Mouse (Mus musculus) layer of hippocampus, postnatal 10 days (tissue): Measurements from ENCODE around the gene Gpd2. TPM values are rescaled to one million over a fixed set of nuclear protein-coding genes. Genes with fewer than 3 reads are reported as not detected.

Experiments
- DNase-seq, 2 experiments: peaks; one replicate each; pipeline ENCODE4 v3.0.0; 2021; ENCODE audit warnings: low spot score in 2 of 2
- long read RNA-seq: library from polyadenylated mRNA; stranded (forward); transcript quantifications from one replicate; pipeline ENCODE4 v2.0.0, GENCODE M21; 2023
- total RNA-seq, 2 experiments: library from RNA; stranded (reverse); gene quantifications; 2 replicates each; pipeline ENCODE4 v1.2.3; 2021

Gene Gpd2
- total RNA-seq, result 100 to 1,000 TPM; 124 to 139 TPM
- long read RNA-seq, full-length matches to known transcripts, result 40 of 57 reads
- long read RNA-seq, partial matches to known transcripts, result 3 of 57 reads
- long read RNA-seq, other reads (novel, unspliced or antisense), result 14 of 57 reads

GRCm38 (mm10) chr2:57237475-57237919 is at the start of gene Gpd2:
Gene Gpd2, plus strand, starts transcription at chr2:57237635.
- peak; percentile 57 to 65 for DNase-seq

- DNase-seq, result no peak
Measured at GRCm38 (mm10) chr2:57188237-57188636, 49.2 kb upstream of the Gpd2 start.

GRCm38 (mm10) chr2:57190884-57191283 is 46.6 kb upstream of the Gpd2 start:
- no peak for DNase-seq

GRCm38 (mm10) chr2:57199046-57199445 is 38.4 kb upstream of the Gpd2 start:
- DNase-seq, result no peak

GRCm38 (mm10) chr2:57208472-57209083 is 28.9 kb upstream of the Gpd2 start:
- DNase-seq, result no peak

- DNase-seq, result no peak
Measured at GRCm38 (mm10) chr2:57211049-57212001, 26.1 kb upstream of the Gpd2 start.

- DNase-seq, result no peak
Measured at GRCm38 (mm10) chr2:57213364-57213763, 24.1 kb upstream of the Gpd2 start.

GRCm38 (mm10) chr2:57223288-57224026 is 14.0 kb upstream of the Gpd2 start:
- DNase-seq, result no peak

GRCm38 (mm10) chr2:57225236-57225635 is 12.2 kb upstream of the Gpd2 start:
- no peak for DNase-seq

GRCm38 (mm10) chr2:57227425-57227824 is 10.0 kb upstream of the Gpd2 start:
- DNase-seq, result no peak

GRCm38 (mm10) chr2:57229647-57230240 is 7.7 kb upstream of the Gpd2 start:
- DNase-seq, result no peak

- no peak for DNase-seq
Measured at GRCm38 (mm10) chr2:57231432-57231831, 6.0 kb upstream of the Gpd2 start.

GRCm38 (mm10) chr2:57232328-57232727 is 5.1 kb upstream of the Gpd2 start:
- DNase-seq, result no peak

- DNase-seq, result no peak
Measured at GRCm38 (mm10) chr2:57236246-57236645, 1.2 kb upstream of the Gpd2 start.

GRCm38 (mm10) chr2:57237026-57237425 is 409 bp upstream of the Gpd2 start:
- no peak for DNase-seq

- DNase-seq, result peak; percentile 68 to 75
Measured at GRCm38 (mm10) chr2:57237920-57238613, 632 bp downstream of the Gpd2 start.

- no peak for DNase-seq
Measured at GRCm38 (mm10) chr2:57238614-57239165, 1.3 kb downstream of the Gpd2 start.

- no peak for DNase-seq
Measured at GRCm38 (mm10) chr2:57239356-57239755, 1.9 kb downstream of the Gpd2 start.

GRCm38 (mm10) chr2:57243987-57244386 is 6.6 kb downstream of the Gpd2 start:
- no peak for DNase-seq

- DNase-seq, result no peak
Measured at GRCm38 (mm10) chr2:57245721-57246328, 8.4 kb downstream of the Gpd2 start.
